Mouse (Mus musculus) forebrain, embryonic 13.5 days (tissue): ENCODE data around the gene Fis1. TPM values are rescaled to one million over a fixed set of nuclear protein-coding genes. Genes with fewer than 3 reads are reported as not detected.

Experiments used
- ATAC-seq: fragments of 200-750 bp; cut with Nextera tagmentation; 2 replicates; pipeline ENCODE4 v1.8.0; 2017
- H3K27ac ChIP-seq: fragments of 300-500 bp; sonication (generic); 2 replicates; pipeline ENCODE4 v1.5.1; 2015; ENCODE audit warnings: inconsistent platforms, mild to moderate bottlenecking, moderate library complexity
- H3K27me3 ChIP-seq: fragments of 300-500 bp; sonication (generic); 2 replicates; pipeline ENCODE4 v1.6.1; 2015; ENCODE audit warnings: mild to moderate bottlenecking, inconsistent platforms
- H3K36me3 ChIP-seq: fragments of 300-500 bp; sonication (generic); 2 replicates; pipeline ENCODE4 v1.6.1; 2015; ENCODE audit warnings: mild to moderate bottlenecking, inconsistent platforms; ENCODE audit not compliant: poor library complexity, severe bottlenecking
- H3K4me1 ChIP-seq: fragments of 300-500 bp; sonication (generic); 2 replicates; pipeline ENCODE4 v1.6.1; 2015; ENCODE audit warnings: inconsistent platforms
- H3K4me2 ChIP-seq: fragments of 300-500 bp; sonication (generic); 2 replicates; pipeline ENCODE4 v1.6.1; 2015; ENCODE audit warnings: inconsistent platforms, mild to moderate bottlenecking, moderate library complexity
- H3K4me3 ChIP-seq: fragments of 300-500 bp; sonication (generic); 2 replicates; pipeline ENCODE4 v1.5.1; 2015; ENCODE audit warnings: mild to moderate bottlenecking, inconsistent platforms
- H3K9ac ChIP-seq: fragments of 300-500 bp; sonication (generic); 2 replicates; pipeline ENCODE4 v1.6.1; 2015; ENCODE audit warnings: mild to moderate bottlenecking, inconsistent platforms
- H3K9me3 ChIP-seq: fragments of 300-500 bp; sonication (generic); replicated peaks from 2 replicates; pipeline ENCODE4 v1.6.1; 2016; ENCODE audit warnings: inconsistent platforms
- WGBS: fragments of 180-500 bp; shearing (Covaris S2); methylation state at CpG from one replicate; pipeline ENCODE4 v1.1.7; 2015; 5-methylcytosine and 5-hydroxymethylcytosine counted together
- polyA plus RNA-seq: library from polyadenylated mRNA; unstranded; fragments of >200 nt; fragmentation: Nextera tagmentation; extraction: Ambion mirVana; gene quantifications from 2 replicates; pipeline ENCODE4 v1.2.1, GENCODE M21; 2015

Gene Fis1
- polyA plus RNA-seq, 1 experiment from 2014 or later: 357 TPM

GRCm38 (mm10) chr5:136982338-136982930, 29.4 kb downstream of the Fis1 start:
- no peaks in the 10 kb centered on the region for H3K27me3 ChIP-seq
- no peak overlapping the region for H3K4me3 ChIP-seq
- H3K9me3 ChIP-seq: no peaks in the 10 kb centered on the region
- no peak overlapping the region for H3K4me2 ChIP-seq
- peaks cover 9% of the 10 kb centered on the region for H3K4me1 ChIP-seq
- ATAC-seq: no peak
- 54% methylated on average over 14 of the region's 16 CpGs for WGBS
- no peak overlapping the region for H3K27ac ChIP-seq
- H3K9ac ChIP-seq: no peak overlapping the region
- peaks cover 42% of the 10 kb centered on the region for H3K36me3 ChIP-seq

- Histone ChIP-seq H3K4me3 (no peak overlapping the region), H3K27ac (peak overlapping the region; percentile 25; the same call in 1 of the 2 replicates), H3K9ac (no peak overlapping the region), H3K36me3 (peaks cover 55% of the 10 kb centered on the region), H3K4me2 (no peak overlapping the region), H3K4me1 (peaks cover 22% of the 10 kb centered on the region), H3K9me3 (no peaks in the 10 kb centered on the region), H3K27me3 (no peaks in the 10 kb centered on the region)
- WGBS: 62% methylated on average over 14 of the region's 14 CpGs
- ATAC-seq: no peak
These were observed 31.8 kb downstream of the Fis1 start for GRCm38 (mm10) chr5:136984828-136985227.

- ATAC-seq: peak; percentile 93
- peaks cover 58% of the 10 kb centered on the region for H3K36me3 ChIP-seq
- WGBS: 0% methylated on average over 26 of the region's 26 CpGs
- peak within 1 kb of the TSS; percentile 98 for H3K9ac ChIP-seq
- no peaks in the 10 kb centered on the region for H3K27me3 ChIP-seq
- H3K4me2 ChIP-seq: peak within 1 kb of the TSS; percentile 93
- peak within 1 kb of the TSS; percentile 93 for H3K27ac ChIP-seq
- no peaks in the 10 kb centered on the region for H3K9me3 ChIP-seq
- H3K4me1 ChIP-seq: peaks cover 22% of the 10 kb centered on the region
- peak within 1 kb of the TSS; percentile 90 for H3K4me3 ChIP-seq
These were observed 33.6 kb downstream of the Fis1 start, which contains the start of gene Plod3 for GRCm38 (mm10) chr5:136986695-136987137. Gene Plod3 (plus strand): TSS chr5:136987019.

GRCm38 (mm10) chr5:136987138-136987933, 34.3 kb downstream of the Fis1 start:
- Histone ChIP-seq H3K4me2 (peak overlapping the region; percentile 93), H3K4me1 (peaks cover 22% of the 10 kb centered on the region), H3K9me3 (no peaks in the 10 kb centered on the region), H3K9ac (peak overlapping the region; percentile 98), H3K27ac (peak overlapping the region; percentile 93), H3K4me3 (peak overlapping the region; percentile 90), H3K36me3 (peaks cover 58% of the 10 kb centered on the region), H3K27me3 (no peaks in the 10 kb centered on the region)
- ATAC-seq: peak; percentile 68
- under 1% methylated on average over 67 of the region's 67 CpGs for WGBS

GRCm38 (mm10) chr5:136987934-136988271, 34.8 kb downstream of the Fis1 start, which contains the start of gene Znhit1:
Gene Znhit1 (minus strand): TSS chr5:136988021.
- no peaks in the 10 kb centered on the region for H3K9me3 ChIP-seq
- H3K4me3 ChIP-seq: peak within 1 kb of the TSS; percentile 90
- H3K36me3 ChIP-seq: peaks cover 63% of the 10 kb centered on the region
- WGBS: 8% methylated on average over 12 of the region's 12 CpGs
- H3K27me3 ChIP-seq: no peaks in the 10 kb centered on the region
- peak within 1 kb of the TSS; percentile 93 for H3K27ac ChIP-seq
- no peak for ATAC-seq
- peak within 1 kb of the TSS; percentile 98 for H3K9ac ChIP-seq
- peak within 1 kb of the TSS; percentile 93 for H3K4me2 ChIP-seq
- H3K4me1 ChIP-seq: peaks cover 22% of the 10 kb centered on the region

- peak overlapping the region; percentile 90 for H3K4me3 ChIP-seq
- no peaks in the 10 kb centered on the region for H3K9me3 ChIP-seq
- H3K9ac ChIP-seq: peak overlapping the region; percentile 98
- peaks cover 22% of the 10 kb centered on the region for H3K4me1 ChIP-seq
- ATAC-seq: no peak
- peaks cover 63% of the 10 kb centered on the region for H3K36me3 ChIP-seq
- no peaks in the 10 kb centered on the region for H3K27me3 ChIP-seq
- WGBS: 61% methylated on average over 7 of the region's 7 CpGs
- no peak overlapping the region for H3K27ac ChIP-seq
- peak overlapping the region; percentile 93 for H3K4me2 ChIP-seq
These were observed 35.3 kb downstream of the Fis1 start for GRCm38 (mm10) chr5:136988420-136988819.

GRCm38 (mm10) chr5:136989801-136990200, 36.7 kb downstream of the Fis1 start:
- peaks cover 63% of the 10 kb centered on the region for H3K36me3 ChIP-seq
- H3K9ac ChIP-seq: no peak overlapping the region
- peaks cover 22% of the 10 kb centered on the region for H3K4me1 ChIP-seq
- H3K4me3 ChIP-seq: no peak overlapping the region
- no peaks in the 10 kb centered on the region for H3K9me3 ChIP-seq
- WGBS: 96% methylated on average over 6 of the region's 6 CpGs
- no peak overlapping the region for H3K4me2 ChIP-seq
- no peaks in the 10 kb centered on the region for H3K27me3 ChIP-seq
- H3K27ac ChIP-seq: no peak overlapping the region
- no peak for ATAC-seq

GRCm38 (mm10) chr5:136999449-136999848, 46.4 kb downstream of the Fis1 start:
- Histone ChIP-seq H3K4me1 (no peaks in the 10 kb centered on the region), H3K36me3 (peaks cover 20% of the 10 kb centered on the region), H3K27ac (no peak overlapping the region), H3K9ac (no peak overlapping the region), H3K9me3 (no peaks in the 10 kb centered on the region), H3K4me2 (no peak overlapping the region), H3K4me3 (no peak overlapping the region), H3K27me3 (no peaks in the 10 kb centered on the region)
- no peak for ATAC-seq
- 77% methylated on average over 4 of the region's 5 CpGs for WGBS

GRCm38 (mm10) chr5:137000612-137001011, 47.5 kb downstream of the Fis1 start:
- ATAC-seq: no peak
- WGBS: 82% methylated on average over 2 of the region's 2 CpGs
- Histone ChIP-seq H3K27ac (no peak overlapping the region), H3K4me3 (no peak overlapping the region), H3K27me3 (no peaks in the 10 kb centered on the region), H3K36me3 (peaks cover 9% of the 10 kb centered on the region), H3K9me3 (no peaks in the 10 kb centered on the region), H3K4me1 (no peaks in the 10 kb centered on the region), H3K4me2 (no peak overlapping the region), H3K9ac (no peak overlapping the region)

GRCm38 (mm10) chr5:137007276-137007675, 54.2 kb downstream of the Fis1 start:
- WGBS: 69% methylated on average over 8 of the region's 8 CpGs

GRCm38 (mm10) chr5:137009988-137010387, 56.9 kb downstream of the Fis1 start:
- H3K4me2 ChIP-seq: no peak overlapping the region
- no peak for ATAC-seq
- H3K27ac ChIP-seq: no peak overlapping the region
- H3K9ac ChIP-seq: no peak overlapping the region
- 21% methylated on average over 3 of the region's 3 CpGs for WGBS
- H3K4me1 ChIP-seq: no peaks in the 10 kb centered on the region
- no peak overlapping the region for H3K4me3 ChIP-seq
- no peaks in the 10 kb centered on the region for H3K27me3 ChIP-seq
- H3K36me3 ChIP-seq: no peaks in the 10 kb centered on the region
- no peaks in the 10 kb centered on the region for H3K9me3 ChIP-seq

More at GRCm38 (mm10) chr5:137007276-137007675, 54.2 kb downstream of the Fis1 start:
- no peak for ATAC-seq
- Histone ChIP-seq H3K9ac (no peak overlapping the region), H3K9me3 (no peaks in the 10 kb centered on the region), H3K4me1 (no peaks in the 10 kb centered on the region), H3K27me3 (no peaks in the 10 kb centered on the region), H3K4me3 (no peak overlapping the region), H3K36me3 (no peaks in the 10 kb centered on the region), H3K27ac (no peak overlapping the region), H3K4me2 (no peak overlapping the region)

GRCm38 (mm10) chr5:137012401-137012950, 59.4 kb downstream of the Fis1 start:
- H3K4me3 ChIP-seq: no peak overlapping the region
- no peaks in the 10 kb centered on the region for H3K9me3 ChIP-seq
- H3K4me2 ChIP-seq: no peak overlapping the region
- H3K4me1 ChIP-seq: no peaks in the 10 kb centered on the region
- H3K27ac ChIP-seq: no peak overlapping the region
- ATAC-seq: no peak
- no peaks in the 10 kb centered on the region for H3K36me3 ChIP-seq
- WGBS: 75% methylated on average over 15 of the region's 15 CpGs
- no peak overlapping the region for H3K9ac ChIP-seq
- H3K27me3 ChIP-seq: no peaks in the 10 kb centered on the region
